Mouse (Mus musculus) forebrain, embryonic 15.5 days (tissue): Measurements from ENCODE around the gene Syt3. TPM values are rescaled to one million over a fixed set of nuclear protein-coding genes. Genes with fewer than 3 reads are reported as not detected.

Experiments
- ATAC-seq: fragments of 200-750 bp; cut with Nextera tagmentation; replicated peaks from 2 replicates; pipeline ENCODE4 v1.8.0; 2017; ENCODE audit warnings: mild to moderate bottlenecking, moderate TSS enrichment, moderate library complexity
- H3K27ac ChIP-seq: fragments of 300-500 bp; sonication (generic); replicated peaks from 2 replicates; pipeline ENCODE4 v1.5.1; 2015; ENCODE audit warnings: mild to moderate bottlenecking, inconsistent platforms
- H3K27me3 ChIP-seq: fragments of 300-500 bp; sonication (generic); 2 replicates; pipeline ENCODE4 v1.6.1; 2015; ENCODE audit warnings: inconsistent platforms
- H3K36me3 ChIP-seq: fragments of 300-500 bp; sonication (generic); 2 replicates; pipeline ENCODE4 v1.6.1; 2015; ENCODE audit warnings: mild to moderate bottlenecking, inconsistent platforms
- H3K4me1 ChIP-seq: fragments of 300-500 bp; sonication (generic); 2 replicates; pipeline ENCODE4 v1.6.1; 2015; ENCODE audit warnings: inconsistent platforms
- H3K4me2 ChIP-seq: fragments of 300-500 bp; sonication (generic); replicated peaks from 2 replicates; pipeline ENCODE4 v1.6.1; 2015; ENCODE audit warnings: mild to moderate bottlenecking, inconsistent platforms
- H3K4me3 ChIP-seq: fragments of 300-500 bp; sonication (generic); 2 replicates; pipeline ENCODE4 v1.5.1; 2015; ENCODE audit warnings: mild to moderate bottlenecking, inconsistent platforms
- H3K9ac ChIP-seq: fragments of 300-500 bp; sonication (generic); replicated peaks from 2 replicates; pipeline ENCODE4 v1.6.1; 2015; ENCODE audit warnings: mild to moderate bottlenecking, inconsistent platforms
- H3K9me3 ChIP-seq: fragments of 300-500 bp; sonication (generic); 2 replicates; pipeline ENCODE4 v1.6.1; 2016; ENCODE audit warnings: inconsistent platforms
- WGBS: fragments of 180-500 bp; shearing (Covaris S2); methylation state at CpG from one replicate; pipeline ENCODE4 v1.1.7; 2015; ENCODE audit warnings: mixed read lengths; 5-methylcytosine and 5-hydroxymethylcytosine counted together
- polyA plus RNA-seq: library from polyadenylated mRNA; unstranded; fragments of >200 nt; fragmentation: Nextera tagmentation; extraction: Ambion mirVana; gene quantifications from 2 replicates; pipeline ENCODE4 v1.2.1, GENCODE M21; 2015

Gene Syt3
- polyA plus RNA-seq, 1 experiment from 2014 or later, result 26.7 TPM

- Histone ChIP-seq H3K4me2 (peak within 1 kb of the TSS; percentile 98), H3K4me1 (peaks cover 26% of the 10 kb centered on the region), H3K36me3 (no peaks in the 10 kb centered on the region), H3K4me3 (peak within 1 kb of the TSS; percentile 61), H3K9ac (peak within 1 kb of the TSS; percentile 70), H3K27me3 (no peaks in the 10 kb centered on the region), H3K27ac (peak within 1 kb of the TSS; percentile 98; the same call in 1 of the 2 replicates), H3K9me3 (no peaks in the 10 kb centered on the region)
- ATAC-seq, result no peak
- 80% methylated on average over 12 of the region's 12 CpGs for WGBS
Measured at GRCm38 (mm10) chr7:44385720-44386119, 1.8 kb downstream of the Syt3 start, which contains the start of gene 1700008O03Rik. TSS of gene 1700008O03Rik (minus strand) at chr7:44385820.

GRCm38 (mm10) chr7:44391831-44392230, 7.9 kb downstream of the Syt3 start:
- Histone ChIP-seq H3K27ac (no peak overlapping the region), H3K4me3 (no peak overlapping the region), H3K27me3 (no peaks in the 10 kb centered on the region), H3K36me3 (no peaks in the 10 kb centered on the region), H3K4me2 (no peak overlapping the region), H3K9ac (no peak overlapping the region), H3K9me3 (no peaks in the 10 kb centered on the region), H3K4me1 (no peaks in the 10 kb centered on the region)
- ATAC-seq, result no peak; the same call in 1 of the 2 replicates
- 83% methylated on average over 4 of the region's 4 CpGs for WGBS

- Histone ChIP-seq H3K27me3 (no peaks in the 10 kb centered on the region), H3K4me3 (no peak overlapping the region), H3K27ac (no peak overlapping the region), H3K4me1 (no peaks in the 10 kb centered on the region), H3K9me3 (no peaks in the 10 kb centered on the region), H3K36me3 (no peaks in the 10 kb centered on the region), H3K4me2 (no peak overlapping the region), H3K9ac (no peak overlapping the region)
- no peak for ATAC-seq
- WGBS, result 89% methylated on average over 14 of the region's 14 CpGs
Measured at GRCm38 (mm10) chr7:44392341-44392740, 8.4 kb downstream of the Syt3 start.

- no peak overlapping the region for H3K4me2 ChIP-seq
- no peak for ATAC-seq
- no peaks in the 10 kb centered on the region for H3K4me1 ChIP-seq
- no peak overlapping the region for H3K27ac ChIP-seq
- no peak overlapping the region for H3K9ac ChIP-seq
- H3K4me3 ChIP-seq, result no peak overlapping the region
- no peaks in the 10 kb centered on the region for H3K9me3 ChIP-seq
- H3K36me3 ChIP-seq, result no peaks in the 10 kb centered on the region
- WGBS, result 93% methylated on average over 17 of the region's 17 CpGs
- no peaks in the 10 kb centered on the region for H3K27me3 ChIP-seq
Measured at GRCm38 (mm10) chr7:44393284-44393683, 9.4 kb downstream of the Syt3 start.

GRCm38 (mm10) chr7:44398570-44398969, 14.7 kb downstream of the Syt3 start:
- no peaks in the 10 kb centered on the region for H3K4me1 ChIP-seq
- no peaks in the 10 kb centered on the region for H3K9me3 ChIP-seq
- H3K36me3 ChIP-seq, result no peaks in the 10 kb centered on the region
- no peak overlapping the region for H3K27ac ChIP-seq
- H3K4me2 ChIP-seq, result no peak overlapping the region
- no peaks in the 10 kb centered on the region for H3K27me3 ChIP-seq
- whole genome bisulfite sequencing, result 6% methylated on average over 3 of the region's 3 CpGs
- H3K4me3 ChIP-seq, result no peak overlapping the region
- no peak overlapping the region for H3K9ac ChIP-seq
- 0 out of 2 replicates have a peak, but pooled peaks have one; percentile 44 for ATAC-seq

- Histone ChIP-seq H3K4me1 (peaks cover 8% of the 10 kb centered on the region), H3K27me3 (no peaks in the 10 kb centered on the region), H3K4me2 (no peak overlapping the region), H3K9ac (no peak overlapping the region), H3K9me3 (no peaks in the 10 kb centered on the region), H3K4me3 (no peak overlapping the region), H3K27ac (no peak overlapping the region), H3K36me3 (no peaks in the 10 kb centered on the region)
- ATAC-seq, result no peak
- 87% methylated on average over 6 of the region's 6 CpGs for WGBS
Measured at GRCm38 (mm10) chr7:44401673-44402072, 17.8 kb downstream of the Syt3 start.

GRCm38 (mm10) chr7:44405346-44406014, 21.6 kb downstream of the Syt3 start:
- H3K36me3 ChIP-seq, result no peaks in the 10 kb centered on the region
- H3K9me3 ChIP-seq, result no peaks in the 10 kb centered on the region
- peak; percentile 95 for ATAC-seq
- peak overlapping the region; percentile 44 for H3K4me3 ChIP-seq
- peak overlapping the region; percentile 89 for H3K27ac ChIP-seq
- H3K4me1 ChIP-seq, result peaks cover 8% of the 10 kb centered on the region
- peak overlapping the region; percentile 82 for H3K4me2 ChIP-seq
- peak overlapping the region; percentile 30; the same call in 1 of the 2 replicates for H3K9ac ChIP-seq
- 2% methylated on average over 27 of the region's 27 CpGs for WGBS
- H3K27me3 ChIP-seq, result no peaks in the 10 kb centered on the region

GRCm38 (mm10) chr7:44406015-44406355, 22.1 kb downstream of the Syt3 start:
- Histone ChIP-seq H3K9ac (no peak overlapping the region), H3K4me1 (peaks cover 8% of the 10 kb centered on the region), H3K4me3 (no peak overlapping the region), H3K27ac (no peak overlapping the region), H3K27me3 (no peaks in the 10 kb centered on the region), H3K36me3 (no peaks in the 10 kb centered on the region), H3K9me3 (no peaks in the 10 kb centered on the region), H3K4me2 (no peak overlapping the region)
- WGBS, result 0% methylated on average over 5 of the region's 5 CpGs
- peak; percentile 67 for ATAC-seq

- Histone ChIP-seq H3K9ac (no peak overlapping the region), H3K4me2 (no peak overlapping the region), H3K27ac (no peak overlapping the region), H3K9me3 (no peaks in the 10 kb centered on the region), H3K4me1 (peaks cover 2% of the 10 kb centered on the region), H3K36me3 (no peaks in the 10 kb centered on the region), H3K27me3 (no peaks in the 10 kb centered on the region), H3K4me3 (no peak overlapping the region)
- WGBS, result 86% methylated on average over 4 of the region's 4 CpGs
- ATAC-seq, result no peak
Measured at GRCm38 (mm10) chr7:44411144-44411543, 27.2 kb downstream of the Syt3 start.

- Histone ChIP-seq H3K9ac (no peak overlapping the region), H3K9me3 (no peaks in the 10 kb centered on the region), H3K4me1 (no peaks in the 10 kb centered on the region), H3K27me3 (no peaks in the 10 kb centered on the region), H3K4me2 (no peak overlapping the region), H3K27ac (no peak overlapping the region), H3K4me3 (no peak overlapping the region), H3K36me3 (no peaks in the 10 kb centered on the region)
- WGBS, result 90% methylated on average over 6 of the region's 6 CpGs
- no peak for ATAC-seq
Measured at GRCm38 (mm10) chr7:44413307-44413706, 29.4 kb downstream of the Syt3 start.

GRCm38 (mm10) chr7:44427666-44428065, 43.8 kb downstream of the Syt3 start:
- H3K4me2 ChIP-seq, result peak overlapping the region; percentile 54
- WGBS, result 11% methylated on average over 8 of the region's 8 CpGs
- H3K9ac ChIP-seq, result peak overlapping the region; percentile 41
- H3K27ac ChIP-seq, result peak overlapping the region; percentile 99
- no peaks in the 10 kb centered on the region for H3K27me3 ChIP-seq
- no peaks in the 10 kb centered on the region for H3K9me3 ChIP-seq
- peaks cover 43% of the 10 kb centered on the region for H3K4me1 ChIP-seq
- H3K4me3 ChIP-seq, result peak overlapping the region; percentile 76
- H3K36me3 ChIP-seq, result no peaks in the 10 kb centered on the region
- ATAC-seq, result peak; percentile 20

GRCm38 (mm10) chr7:44428171-44428950, 44.5 kb downstream of the Syt3 start:
- peak overlapping the region; percentile 76 for H3K4me3 ChIP-seq
- H3K36me3 ChIP-seq, result no peaks in the 10 kb centered on the region
- H3K9me3 ChIP-seq, result no peaks in the 10 kb centered on the region
- H3K27ac ChIP-seq, result peak overlapping the region; percentile 99
- no peaks in the 10 kb centered on the region for H3K27me3 ChIP-seq
- H3K9ac ChIP-seq, result peak overlapping the region; percentile 91
- H3K4me1 ChIP-seq, result peaks cover 50% of the 10 kb centered on the region
- under 1% methylated on average over 16 of the region's 38 CpGs for WGBS
- peak; percentile 31 for ATAC-seq
- H3K4me2 ChIP-seq, result peak overlapping the region; percentile 75
